Mouse (Mus musculus) MEL (cell line): ENCODE data around the gene Igf1r. TPM values are rescaled to one million over a fixed set of nuclear protein-coding genes. Genes with fewer than 3 reads are reported as not detected.

Experiments
- DNase-seq: peaks from one replicate; pipeline ENCODE4 v3.0.0; 2011; ENCODE audit warnings: low read depth, low spot score
- H3K27ac ChIP-seq: 2 replicates; pipeline ENCODE4 v1.5.1; 2012; ENCODE audit warnings: low read depth, mild to moderate bottlenecking, control low read depth, low read length, moderate library complexity; ENCODE audit not compliant: control insufficient read depth
- H3K27me3 ChIP-seq, 2 experiments: fragments of 150-350 bp in 1 of 2; sonication (generic) in 1 of 2; 2 replicates each; pipeline ENCODE4 v1.6.1; 2012; ENCODE audit warnings: low read length in 2 of 2, mild to moderate bottlenecking in 2 of 2, improper control_type of control experiment in 1 of 2, moderate library complexity in 1 of 2; ENCODE audit not compliant: insufficient read depth in 2 of 2, control insufficient read depth in 1 of 2
- H3K36me3 ChIP-seq, 2 experiments: 2 replicates each; pipeline ENCODE4 v1.6.1; 2012 to 2014; ENCODE audit warnings: low read length in 2 of 2, improper control_type of control experiment in 1 of 2, inconsistent platforms in 1 of 2, mild to moderate bottlenecking in 1 of 2; ENCODE audit not compliant: insufficient read depth in 2 of 2, control insufficient read depth in 1 of 2
- H3K4me1 ChIP-seq, 2 experiments: fragments of 150-350 bp in 1 of 2; sonication (generic) in 1 of 2; 2 replicates each; pipeline ENCODE4 v1.6.1; 2012; ENCODE audit warnings: low read length in 2 of 2, improper control_type of control experiment in 1 of 2, mild to moderate bottlenecking in 1 of 2; ENCODE audit not compliant: insufficient read depth in 2 of 2, control insufficient read depth in 1 of 2
- H3K4me3 ChIP-seq, 2 experiments: fragments of 150-350 bp in 1 of 2; sonication (generic) in 1 of 2; 2 replicates each; pipeline ENCODE4 v1.5.1; 2012; ENCODE audit warnings: low read depth in 2 of 2, low read length in 2 of 2, mild to moderate bottlenecking in 2 of 2, moderate library complexity in 2 of 2, control low read depth in 1 of 2, improper control_type of control experiment in 1 of 2; ENCODE audit not compliant: control insufficient read depth in 1 of 2, insufficient read depth in 1 of 2
- H3K79me2 ChIP-seq: 2 replicates; pipeline ENCODE4 v1.6.1; 2012; ENCODE audit warnings: mild to moderate bottlenecking, low read length, moderate library complexity; ENCODE audit not compliant: control insufficient read depth, poor library complexity, insufficient read depth
- H3K9ac ChIP-seq: 2 replicates; pipeline ENCODE4 v1.6.1; 2012; ENCODE audit warnings: low read depth, mild to moderate bottlenecking, control low read depth, low read length, moderate library complexity; ENCODE audit not compliant: control insufficient read depth, poor library complexity, severe bottlenecking
- H3K9me3 ChIP-seq: fragments of 150-350 bp; sonication (generic); replicated peaks from 2 replicates; pipeline ENCODE4 v1.6.1; 2012; ENCODE audit warnings: mild to moderate bottlenecking, low read length, improper control_type of control experiment, moderate library complexity; ENCODE audit not compliant: insufficient read depth
- EP300 ChIP-seq, 2 experiments: IDR thresholded peaks; 2 replicates each; pipeline ENCODE4 v1.6.1; 2011; ENCODE audit warnings: improper control_type of control experiment in 2 of 2, low read length in 2 of 2, low read depth in 1 of 2, mild to moderate bottlenecking in 1 of 2
- GABPA ChIP-seq: IDR thresholded peaks from 2 replicates; pipeline ENCODE4 v1.6.1; 2012; ENCODE audit warnings: low read depth, mild to moderate bottlenecking, inconsistent platforms, low read length, improper control_type of control experiment, moderate library complexity
- HCFC1 ChIP-seq: IDR thresholded peaks from 2 replicates; pipeline ENCODE4 v1.6.1; 2012; ENCODE audit warnings: low read depth, mild to moderate bottlenecking, inconsistent platforms, low read length, improper control_type of control experiment, moderate library complexity
- MAFK ChIP-seq: IDR thresholded peaks from 2 replicates; pipeline ENCODE4 v1.6.1; 2011; ENCODE audit warnings: low read depth, mild to moderate bottlenecking, low read length, improper control_type of control experiment, borderline replicate concordance
- MEF2A ChIP-seq: IDR thresholded peaks from 2 replicates; pipeline ENCODE4 v1.6.1; 2014; ENCODE audit warnings: low read depth, mild to moderate bottlenecking, inconsistent platforms, low read length, improper control_type of control experiment; ENCODE audit not compliant: poor library complexity, insufficient replicate concordance, severe bottlenecking; ENCODE audit errors: extremely low read depth
- MYB ChIP-seq: IDR thresholded peaks from 2 replicates; pipeline ENCODE4 v1.6.1; 2011; ENCODE audit warnings: mild to moderate bottlenecking, low read depth, low read length, improper control_type of control experiment
- NELFE ChIP-seq: IDR thresholded peaks from 2 replicates; pipeline ENCODE4 v1.6.1; 2011; ENCODE audit warnings: low read depth, low read length, improper control_type of control experiment
- POLR2A ChIP-seq, 2 experiments: IDR thresholded peaks; 2 replicates each; pipeline ENCODE4 v1.6.1; 2011 to 2012; ENCODE audit warnings: low read length in 2 of 2, mild to moderate bottlenecking in 2 of 2, control low read depth in 1 of 2, improper control_type of control experiment in 1 of 2, low read depth in 1 of 2, moderate library complexity in 1 of 2; ENCODE audit not compliant: control insufficient read depth in 1 of 2, insufficient read depth in 1 of 2, poor library complexity in 1 of 2
- POLR2AphosphoS5 ChIP-seq: IDR thresholded peaks from 2 replicates; pipeline ENCODE4 v1.6.1; 2012; ENCODE audit warnings: low read depth, borderline replicate concordance, mild to moderate bottlenecking, inconsistent platforms, low read length, moderate library complexity, mixed read lengths
- RAD21 ChIP-seq: IDR thresholded peaks from 2 replicates; pipeline ENCODE4 v1.6.1; 2011; ENCODE audit warnings: mild to moderate bottlenecking, low read depth, low read length, improper control_type of control experiment
- RCOR1 ChIP-seq: IDR thresholded peaks from 2 replicates; pipeline ENCODE4 v1.6.1; 2012; ENCODE audit warnings: low read depth, mild to moderate bottlenecking, inconsistent platforms, low read length, improper control_type of control experiment
- SIN3A ChIP-seq: IDR thresholded peaks from 2 replicates; pipeline ENCODE4 v1.6.1; 2012; ENCODE audit warnings: low read length, improper control_type of control experiment, inconsistent platforms
- TAL1 ChIP-seq: IDR thresholded peaks from 2 replicates; pipeline ENCODE4 v1.6.1; 2012; ENCODE audit warnings: mild to moderate bottlenecking, inconsistent platforms, low read length, moderate library complexity, mixed read lengths
- TBP ChIP-seq: IDR thresholded peaks from 2 replicates; pipeline ENCODE4 v1.8.0; 2011; ENCODE audit warnings: low read depth, low read length, improper control_type of control experiment
- ZC3H11A ChIP-seq: IDR thresholded peaks from 2 replicates; pipeline ENCODE4 v1.6.1; 2012; ENCODE audit warnings: low read depth, mild to moderate bottlenecking, inconsistent platforms, low read length, improper control_type of control experiment
- ZKSCAN1 ChIP-seq: IDR thresholded peaks from 2 replicates; pipeline ENCODE4 v1.6.1; 2012; ENCODE audit warnings: low read depth, mild to moderate bottlenecking, inconsistent platforms, low read length, improper control_type of control experiment, moderate library complexity
- polyA plus RNA-seq, 2 experiments: library from polyadenylated mRNA; stranded (reverse) in 1 of 2; unstranded in 1 of 2; fragments of >175 nt in 1 of 2; fragments of >200 nt in 1 of 2; gene quantifications; 2 replicates each; pipeline versions ENCODE4 v1.2.1 to v1.2.4; 2012; ENCODE audit warnings: low replicate concordance in 2 of 2, low read depth in 1 of 2; ENCODE audit not compliant: insufficient read length in 2 of 2, insufficient read depth in 1 of 2, missing spikeins in 1 of 2
- total RNA-seq: library from RNA; depleted of rRNA; stranded (reverse); fragments of 300-350 nt; gene quantifications from 2 replicates; pipeline ENCODE4 v1.2.3, GENCODE M21; 2012

The Igf1r gene
- total and polyA plus RNA-seq, 3 experiments: 11.8 to 11.9 TPM; not detected in 1

- TF ChIP-seq POLR2AphosphoS5 (no peak), HCFC1 (no peak), MAFK (no peak), POLR2A (IDR thresholded peaks at IDR 0.05; ENCODE audit: control insufficient read depth in 1 of 2, insufficient read depth in 1 of 2, low read depth in 1 of 2, low read length in 2 of 2, poor library complexity in 1 of 2) (no peak), MYB (no peak), ZKSCAN1 (no peak), NELFE (no peak), GABPA (no peak), TBP (no peak), EP300 (IDR thresholded peaks at IDR 0.05; ENCODE audit: low read depth in 1 of 2, low read length in 2 of 2) (no peak), ZC3H11A (no peak), TAL1 (no peak), MEF2A (no peak), RAD21 (no peak), SIN3A (no peak), RCOR1 (no peak)
- Histone ChIP-seq H3K27ac (no peak overlapping the region), H3K36me3 (peaks cover 2 to 3% of the 10 kb centered on the region in 2 experiments; a peak in 3 of 4 replicates), H3K4me1 (peaks cover 2 to 5% of the 10 kb centered on the region in 2 experiments; a peak in 1 of 4 replicates), H3K9ac (no peak overlapping the region), H3K27me3 (no peaks in the 10 kb centered on the region), H3K79me2 (no peaks in the 10 kb centered on the region; the same call in 1 of the 2 replicates), H3K4me3 (no peak overlapping the region), H3K9me3 (no peaks in the 10 kb centered on the region)
- no peak for DNase-seq
These were observed 92.0 kb downstream of the Igf1r start for GRCm38 (mm10) chr7:68044621-68045020.

- Histone ChIP-seq H3K79me2 (peaks cover 1% of the 10 kb centered on the region; the same call in 1 of the 2 replicates), H3K4me3 (no peak overlapping the region), H3K4me1 (peaks cover 2 to 5% of the 10 kb centered on the region in 2 experiments; a peak in 1 of 4 replicates), H3K27ac (no peak overlapping the region), H3K9ac (no peak overlapping the region), H3K27me3 (no peaks in the 10 kb centered on the region), H3K36me3 (peaks cover 2 to 3% of the 10 kb centered on the region in 2 experiments; a peak in 3 of 4 replicates), H3K9me3 (no peaks in the 10 kb centered on the region)
- DNase-seq: no peak
- no peak for TF ChIP-seq MYB
These were observed 94.5 kb downstream of the Igf1r start for GRCm38 (mm10) chr7:68047152-68047551.
